Mouse (Mus musculus): Measurements from ENCODE around the gene Adgrf1. TPM values are rescaled to one million over a fixed set of nuclear protein-coding genes. Genes with fewer than 3 reads are reported as not detected.
A peak's percentile ranks its signal among the peaks of the same experiment; 100 is the strongest.

The Adgrf1 gene
- polyA plus RNA-seq (2015; fragmentation: Nextera tagmentation; extraction: Ambion mirVana), result 0.64 and 0.68 TPM in 2 replicates

DNA sequence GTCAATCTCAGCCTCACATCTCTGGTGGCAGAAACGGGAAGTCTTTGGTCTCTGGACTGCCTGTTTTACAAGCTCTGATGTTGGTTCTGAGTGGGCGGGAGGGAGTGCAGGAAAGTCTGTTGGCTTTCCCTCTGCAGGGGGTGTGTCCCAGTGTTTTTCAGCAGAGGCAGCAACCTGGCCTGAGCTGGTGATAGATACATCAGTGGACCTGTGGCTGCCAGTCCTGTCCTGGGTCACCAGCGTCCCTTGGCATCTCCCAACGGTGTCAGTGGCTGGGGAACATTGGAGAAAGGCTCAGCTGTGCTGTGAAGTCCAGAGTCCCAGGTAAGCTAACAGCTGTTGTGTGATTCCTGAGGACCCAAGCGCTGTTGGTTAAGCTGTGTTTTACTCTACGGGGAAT is at the start of gene Adgrf1:
Gene Adgrf1, plus strand, starts transcription at position 169 of the 400 bp plus-strand sequence.
- WGBS (ENCODE audit: insufficient replicate concordance), result 20% methylated on average over 6 of the region's 6 CpGs
- no peaks in the 10 kb centered on the region for H3K36me3 ChIP-seq (replicated peaks)
- ATAC-seq (ENCODE audit: insufficient read depth), result peak; percentile 53
- no peak within 1 kb of the TSS for H3K9ac ChIP-seq
- no peaks in the 10 kb centered on the region for H3K27me3 ChIP-seq
- 0 out of 2 replicates have a peak, but pooled peaks cover 4% of the 10 kb centered on the region for H3K9me3 ChIP-seq (replicated peaks)
- H3K4me2 ChIP-seq, result peak within 1 kb of the TSS; percentile 25
- H3K4me3 ChIP-seq (replicated peaks), result no peak within 1 kb of the TSS
- peaks cover 9% of the 10 kb centered on the region; the same call in 1 of the 2 replicates for H3K4me1 ChIP-seq (replicated peaks)
- H3K27ac ChIP-seq (replicated peaks), result no peak within 1 kb of the TSS

DNA sequence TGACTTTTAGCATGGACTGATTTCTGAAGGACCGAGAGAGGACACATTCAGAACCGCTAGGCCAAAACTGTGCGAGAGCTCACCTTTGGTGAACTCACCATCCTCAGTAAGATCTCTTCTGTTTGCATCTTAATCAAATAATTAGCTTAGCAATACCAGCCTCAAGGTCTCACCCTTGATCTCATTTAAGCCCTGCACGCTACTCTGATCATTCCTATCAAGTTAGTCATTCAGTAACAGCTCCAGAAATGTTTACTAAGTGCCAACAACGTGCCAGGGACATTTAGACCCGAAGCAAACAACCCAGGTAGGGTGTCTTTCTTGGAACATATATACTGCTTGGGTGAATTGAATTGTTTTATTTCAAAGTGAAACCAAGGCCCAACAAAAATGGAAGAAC is 44.0 kb upstream of the Adgrf1 start:
- Histone ChIP-seq H3K9me3 (replicated peaks) (no peaks in the 10 kb centered on the region), H3K4me2 (no peak overlapping the region), H3K27me3 (no peaks in the 10 kb centered on the region), H3K9ac (no peak overlapping the region), H3K27ac (replicated peaks) (no peak overlapping the region), H3K4me1 (replicated peaks) (no peaks in the 10 kb centered on the region; the same call in 1 of the 2 replicates), H3K36me3 (replicated peaks) (no peaks in the 10 kb centered on the region), H3K4me3 (replicated peaks) (no peak overlapping the region)
- 71% methylated on average over 6 of the region's 6 CpGs for WGBS (ENCODE audit: insufficient replicate concordance)
- ATAC-seq (ENCODE audit: insufficient read depth), result no peak

DNA sequence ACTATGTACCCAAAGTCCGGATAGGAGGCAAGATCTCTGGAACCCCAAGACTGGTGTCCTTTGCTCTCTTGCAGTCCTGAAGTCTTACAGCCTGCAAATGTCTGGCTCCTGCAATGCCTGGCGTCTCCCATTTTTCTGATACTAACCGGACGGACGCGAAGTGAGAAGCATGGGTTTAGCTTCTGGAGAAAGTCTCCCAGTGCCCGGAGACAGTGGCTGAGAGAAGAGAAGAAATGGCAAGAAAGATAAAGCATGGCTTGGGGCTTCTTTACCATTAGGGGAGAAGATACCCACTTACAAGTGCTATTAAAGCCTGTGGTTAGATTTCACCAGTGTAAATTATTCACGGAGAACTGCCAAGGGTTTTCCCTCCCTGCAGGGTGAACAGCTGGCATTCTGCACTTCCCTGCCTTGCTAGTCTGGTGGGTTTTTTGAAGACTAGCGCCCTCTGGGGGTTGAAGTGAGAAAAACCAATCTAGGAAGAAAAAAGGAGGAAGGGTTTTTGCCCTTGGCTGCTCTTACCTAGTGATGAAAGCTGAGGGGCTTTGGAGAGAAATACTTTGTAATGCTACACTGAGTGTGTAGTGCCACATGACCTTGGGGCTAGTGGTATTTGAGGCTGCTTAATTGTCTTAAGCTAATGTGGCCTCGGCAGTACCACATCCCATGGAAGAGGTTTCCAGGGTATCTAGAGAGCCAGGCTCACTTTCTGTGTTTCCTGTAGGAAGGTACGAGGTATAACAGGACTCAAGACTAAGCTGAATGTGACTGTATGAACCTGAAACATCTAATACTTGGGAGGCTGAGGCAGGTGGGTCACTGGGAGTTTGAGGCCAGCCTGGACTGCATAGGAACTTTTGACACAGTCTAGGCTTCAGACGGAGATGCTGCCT is 40.3 kb upstream of the Adgrf1 start:
- Histone ChIP-seq H3K36me3 (replicated peaks) (no peaks in the 10 kb centered on the region), H3K9ac (no peak overlapping the region), H3K27me3 (no peaks in the 10 kb centered on the region), H3K4me3 (replicated peaks) (no peak overlapping the region), H3K4me2 (no peak overlapping the region), H3K9me3 (replicated peaks) (no peaks in the 10 kb centered on the region), H3K4me1 (replicated peaks) (no peaks in the 10 kb centered on the region; the same call in 1 of the 2 replicates), H3K27ac (replicated peaks) (no peak overlapping the region)
- no peak for ATAC-seq (ENCODE audit: insufficient read depth)
- 37% methylated on average over 12 of the region's 12 CpGs for WGBS (ENCODE audit: insufficient replicate concordance)

DNA sequence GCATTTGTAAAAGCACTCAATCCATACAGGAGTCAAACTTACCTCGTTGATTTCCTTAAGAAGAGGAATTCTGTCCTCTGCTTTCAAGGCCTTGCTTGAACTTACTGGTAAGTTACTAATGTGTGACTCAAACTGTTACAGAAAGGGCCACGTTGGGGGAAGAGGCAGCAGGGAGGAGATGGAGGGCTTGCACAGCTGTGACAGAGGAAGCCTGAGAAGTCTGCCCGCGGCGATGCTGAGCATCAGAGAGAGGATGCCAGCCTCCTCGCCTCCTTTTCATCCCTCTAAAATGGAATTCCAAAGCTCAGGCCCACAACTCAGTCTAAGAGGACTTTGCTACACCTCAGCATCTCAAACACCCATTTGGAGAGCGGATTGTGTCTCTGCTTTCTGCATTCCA is 39.3 kb upstream of the Adgrf1 start:
- no peaks in the 10 kb centered on the region for H3K27me3 ChIP-seq
- no peak overlapping the region for H3K4me2 ChIP-seq
- no peak overlapping the region for H3K9ac ChIP-seq
- 58% methylated on average over 7 of the region's 7 CpGs for WGBS (ENCODE audit: insufficient replicate concordance)
- no peak overlapping the region for H3K4me3 ChIP-seq (replicated peaks)
- H3K36me3 ChIP-seq (replicated peaks), result no peaks in the 10 kb centered on the region
- no peaks in the 10 kb centered on the region; the same call in 1 of the 2 replicates for H3K4me1 ChIP-seq (replicated peaks)
- H3K27ac ChIP-seq (replicated peaks), result no peak overlapping the region
- H3K9me3 ChIP-seq (replicated peaks), result no peaks in the 10 kb centered on the region
- ATAC-seq (ENCODE audit: insufficient read depth), result no peak

DNA sequence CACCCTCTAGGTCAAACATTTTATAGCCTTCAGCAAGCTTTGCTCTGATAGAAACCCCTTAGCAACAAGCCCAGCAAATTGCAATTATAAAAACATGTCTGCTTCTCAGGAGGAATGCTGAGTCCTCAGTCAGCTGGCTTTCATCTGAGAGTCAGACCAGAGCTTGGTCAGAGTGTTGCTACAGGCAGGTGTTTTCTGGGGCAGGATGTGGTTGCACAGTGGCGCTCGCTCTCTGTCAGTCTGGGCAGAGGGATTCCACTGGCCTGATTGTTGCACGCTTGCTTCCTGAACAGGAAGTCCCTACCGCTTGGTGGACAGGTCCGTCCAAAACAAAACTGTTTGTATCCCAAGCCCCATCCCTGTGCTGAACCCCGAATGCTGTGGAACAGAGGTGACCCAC is 37.4 kb upstream of the Adgrf1 start:
- Histone ChIP-seq H3K4me1 (replicated peaks) (no peaks in the 10 kb centered on the region; the same call in 1 of the 2 replicates), H3K4me3 (replicated peaks) (no peak overlapping the region), H3K9me3 (replicated peaks) (no peaks in the 10 kb centered on the region), H3K4me2 (no peak overlapping the region), H3K9ac (no peak overlapping the region), H3K27me3 (no peaks in the 10 kb centered on the region), H3K36me3 (replicated peaks) (no peaks in the 10 kb centered on the region), H3K27ac (replicated peaks) (no peak overlapping the region)
- 18% methylated on average over 6 of the region's 6 CpGs for WGBS (ENCODE audit: insufficient replicate concordance)
- ATAC-seq (ENCODE audit: insufficient read depth), result no peak

DNA sequence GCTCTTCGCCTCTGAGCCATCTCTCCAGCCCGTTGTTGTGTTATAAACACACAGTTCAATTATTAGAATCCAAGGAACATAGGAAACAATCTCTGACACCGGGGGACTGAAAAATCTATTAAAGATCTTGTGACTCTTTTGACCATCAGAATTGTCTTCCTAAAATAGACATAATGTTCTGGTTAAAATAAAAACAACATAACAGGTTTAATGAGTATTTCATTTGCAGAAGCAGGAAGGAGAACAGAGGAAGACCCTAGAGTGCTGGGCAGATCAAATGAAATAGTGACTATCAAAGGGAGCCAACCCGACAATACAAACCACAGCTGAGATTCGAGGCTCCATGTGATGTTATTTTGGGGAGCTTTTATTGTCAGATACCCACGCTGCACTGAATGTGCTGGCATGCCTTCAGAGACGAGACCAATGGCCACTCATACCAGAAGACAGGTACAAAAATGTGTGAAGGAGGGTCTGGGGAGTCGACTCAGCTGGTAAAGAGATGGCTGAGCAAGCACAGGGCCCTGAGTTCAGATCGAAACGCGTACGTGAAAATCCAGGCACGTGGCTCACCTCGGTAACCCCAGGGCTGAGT is 33.4 kb upstream of the Adgrf1 start:
- H3K36me3 ChIP-seq (replicated peaks), result no peaks in the 10 kb centered on the region
- WGBS (ENCODE audit: insufficient replicate concordance), result 61% methylated on average over 14 of the region's 14 CpGs
- no peak overlapping the region for H3K27ac ChIP-seq (replicated peaks)
- H3K9ac ChIP-seq, result no peak overlapping the region
- no peaks in the 10 kb centered on the region for H3K4me1 ChIP-seq (replicated peaks)
- no peak for ATAC-seq (ENCODE audit: insufficient read depth)
- H3K9me3 ChIP-seq (replicated peaks), result no peaks in the 10 kb centered on the region
- no peak overlapping the region for H3K4me3 ChIP-seq (replicated peaks)
- no peak overlapping the region for H3K4me2 ChIP-seq
- no peaks in the 10 kb centered on the region for H3K27me3 ChIP-seq

DNA sequence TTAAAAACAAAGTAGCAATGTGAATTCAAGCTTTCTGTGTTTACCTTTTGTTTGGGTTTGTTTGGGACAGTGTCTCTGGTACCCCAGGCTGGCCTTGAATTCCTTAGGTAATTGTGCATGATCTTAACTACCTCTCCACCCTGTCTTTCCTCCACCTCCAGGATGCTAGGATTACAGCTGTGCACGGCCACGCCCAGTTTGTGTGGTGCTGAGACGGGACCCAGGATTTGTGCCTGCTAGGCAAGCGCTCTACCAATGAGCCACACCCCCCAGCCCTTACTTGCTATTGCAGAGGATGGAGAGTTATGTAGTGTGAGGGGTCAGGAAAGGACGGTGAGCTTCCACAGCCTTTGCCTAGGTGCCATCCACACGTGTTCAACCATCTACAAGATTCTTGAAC is 31.1 kb upstream of the Adgrf1 start:
- no peaks in the 10 kb centered on the region for H3K36me3 ChIP-seq (replicated peaks)
- H3K4me2 ChIP-seq, result no peak overlapping the region
- H3K27me3 ChIP-seq, result no peaks in the 10 kb centered on the region
- H3K27ac ChIP-seq (replicated peaks), result no peak overlapping the region
- H3K9me3 ChIP-seq (replicated peaks), result no peaks in the 10 kb centered on the region
- H3K4me3 ChIP-seq (replicated peaks), result no peak overlapping the region
- WGBS (ENCODE audit: insufficient replicate concordance), result 54% methylated on average over 6 of the region's 6 CpGs
- no peak for ATAC-seq (ENCODE audit: insufficient read depth)
- no peak overlapping the region for H3K9ac ChIP-seq
- H3K4me1 ChIP-seq (replicated peaks), result no peaks in the 10 kb centered on the region

DNA sequence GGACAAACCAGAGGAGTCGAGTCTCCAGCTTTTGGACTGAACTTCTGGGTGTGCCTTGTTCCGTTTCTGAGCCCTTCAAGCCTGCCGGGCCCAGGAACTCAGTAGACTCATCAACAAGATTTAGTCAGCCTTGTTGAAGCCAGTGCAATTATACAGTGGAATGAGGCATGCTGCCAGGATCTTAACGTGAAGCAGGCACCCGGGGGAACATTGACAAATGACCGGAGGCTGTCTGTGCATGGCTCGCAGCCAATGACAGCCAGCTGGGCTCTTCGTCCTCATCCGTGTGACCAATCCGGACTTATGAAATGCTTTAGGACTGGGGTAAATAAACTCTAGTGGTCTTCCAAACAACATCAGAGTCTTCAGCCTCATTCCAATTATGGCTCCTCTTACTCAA is 29.0 kb upstream of the Adgrf1 start:
- Histone ChIP-seq H3K4me2 (no peak overlapping the region), H3K27ac (replicated peaks) (no peak overlapping the region), H3K4me1 (replicated peaks) (no peaks in the 10 kb centered on the region), H3K27me3 (no peaks in the 10 kb centered on the region), H3K4me3 (replicated peaks) (no peak overlapping the region), H3K9me3 (replicated peaks) (no peaks in the 10 kb centered on the region), H3K36me3 (replicated peaks) (no peaks in the 10 kb centered on the region), H3K9ac (no peak overlapping the region)
- ATAC-seq (ENCODE audit: insufficient read depth), result no peak
- 64% methylated on average over 10 of the region's 10 CpGs for WGBS (ENCODE audit: insufficient replicate concordance)

DNA sequence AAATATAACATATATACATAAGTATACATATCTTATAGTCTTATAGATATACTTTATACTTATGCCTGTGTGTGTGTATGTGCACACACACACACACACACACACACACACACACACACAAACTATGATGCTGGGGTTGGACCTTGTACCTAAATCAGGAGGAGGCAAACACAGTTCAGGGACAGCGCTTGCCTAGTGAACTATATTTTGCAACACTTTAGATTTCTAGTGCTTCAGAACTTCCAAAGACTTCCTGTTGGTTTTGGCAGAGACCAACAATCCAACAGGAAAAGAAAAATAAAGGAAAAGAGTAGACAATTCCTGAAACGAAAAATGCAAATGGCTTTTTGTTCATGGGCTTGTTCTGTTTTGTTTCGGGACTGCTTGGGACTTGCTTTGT is 27.5 kb upstream of the Adgrf1 start:
- Histone ChIP-seq H3K36me3 (replicated peaks) (no peaks in the 10 kb centered on the region), H3K9ac (no peak overlapping the region), H3K9me3 (replicated peaks) (no peaks in the 10 kb centered on the region), H3K27ac (replicated peaks) (no peak overlapping the region), H3K4me3 (replicated peaks) (no peak overlapping the region), H3K4me1 (replicated peaks) (no peaks in the 10 kb centered on the region), H3K4me2 (no peak overlapping the region), H3K27me3 (no peaks in the 10 kb centered on the region)
- WGBS (ENCODE audit: insufficient replicate concordance), result 49% methylated on average over 3 of the region's 3 CpGs
- ATAC-seq (ENCODE audit: insufficient read depth), result peak; percentile 44; the same call in 1 of the 2 replicates

DNA sequence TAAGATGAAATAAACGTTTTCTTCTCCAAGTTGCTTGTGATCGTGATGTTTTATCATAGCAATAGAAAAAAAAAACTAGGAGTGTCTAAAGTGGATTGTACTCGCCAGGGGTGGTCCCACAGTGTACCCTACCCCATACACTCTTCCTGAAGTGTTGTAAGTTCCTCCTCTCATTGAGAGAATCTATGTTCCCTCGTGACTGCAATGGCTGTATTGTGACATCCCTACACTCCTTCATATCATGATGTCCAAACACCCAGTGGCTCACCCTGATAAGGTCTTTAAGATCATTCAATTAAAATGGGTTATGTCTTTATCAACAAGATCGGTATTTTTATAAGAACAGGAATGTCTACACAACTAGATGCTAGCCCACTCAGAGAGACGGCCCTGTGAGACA is 24.8 kb upstream of the Adgrf1 start:
- Histone ChIP-seq H3K27ac (replicated peaks) (no peak overlapping the region), H3K9ac (no peak overlapping the region), H3K4me1 (replicated peaks) (no peaks in the 10 kb centered on the region), H3K27me3 (no peaks in the 10 kb centered on the region), H3K9me3 (replicated peaks) (no peaks in the 10 kb centered on the region), H3K4me2 (no peak overlapping the region), H3K36me3 (replicated peaks) (no peaks in the 10 kb centered on the region), H3K4me3 (replicated peaks) (no peak overlapping the region)
- WGBS (ENCODE audit: insufficient replicate concordance), result 55% methylated on average over 6 of the region's 6 CpGs
- ATAC-seq (ENCODE audit: insufficient read depth), result no peak

DNA sequence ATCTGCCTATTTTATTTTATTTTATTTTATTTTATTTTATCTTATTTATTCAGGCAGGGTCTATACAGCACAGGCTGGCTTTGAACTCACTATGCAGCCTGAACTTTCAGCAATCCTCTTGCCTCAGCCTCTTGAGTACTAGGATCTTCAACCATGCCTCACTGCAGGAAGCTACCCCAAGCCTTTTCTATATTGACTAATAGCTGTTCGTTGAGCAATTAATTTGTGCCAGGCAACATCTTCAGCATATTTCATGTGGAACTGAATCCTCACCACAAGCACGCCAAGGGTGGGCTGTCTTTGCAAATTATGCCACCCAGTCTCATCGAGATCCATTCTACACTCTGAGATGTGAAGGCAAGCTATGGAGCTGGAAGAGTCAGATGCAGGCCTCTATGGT is 22.9 kb upstream of the Adgrf1 start:
- 58% methylated on average over 3 of the region's 3 CpGs for WGBS (ENCODE audit: insufficient replicate concordance)

More for the DNA sequence above, 22.9 kb upstream of the Adgrf1 start:
- H3K4me1 ChIP-seq (replicated peaks), result no peaks in the 10 kb centered on the region
- no peak overlapping the region for H3K27ac ChIP-seq (replicated peaks)
- H3K4me3 ChIP-seq (replicated peaks), result no peak overlapping the region
- H3K9me3 ChIP-seq (replicated peaks), result no peaks in the 10 kb centered on the region
- no peak for ATAC-seq (ENCODE audit: insufficient read depth)
- no peak overlapping the region for H3K4me2 ChIP-seq
- H3K9ac ChIP-seq, result no peak overlapping the region
- no peaks in the 10 kb centered on the region for H3K27me3 ChIP-seq
- H3K36me3 ChIP-seq (replicated peaks), result no peaks in the 10 kb centered on the region

All from liver, embryonic 15.5 days (tissue).